In genomic region chr15:92101956-92102355, GRCm38 (mm10) we compare ENCODE assay signal across 12 mouse cellular contexts.
"Had no signal": no experiment of that assay in that cellular context is flagged by ENCODE, and none has a peak within 500 bp of the region (broad histone marks: within the 10 kb centered on the region; RNA-seq: fewer than 3 reads in every experiment).

No protein-coding gene starts in this region.

- DNase-seq: retina, postnatal 1 day; right cerebral cortex, adult 18-20 months; right cerebral cortex, postnatal 14 days; right cerebral cortex, postnatal 25 days; right cerebral cortex, postnatal 4 days; spleen, adult 18-20 months; thymus, adult 18-20 months; thymus, adult 2 months; thymus, postnatal 14 days; thymus, postnatal 25 days; thymus, postnatal 36 days; thymus, postnatal 4 days had no signal
